Mouse (Mus musculus) hindbrain, embryonic 12.5 days (tissue): ENCODE measurements around the gene Ppif. TPM values are rescaled to one million over a fixed set of nuclear protein-coding genes. Genes with fewer than 3 reads are reported as not detected.

ENCODE experiments used
- ATAC-seq: fragments of 200-750 bp; cut with Nextera tagmentation; 2 replicates; pipeline ENCODE4 v1.8.0; 2017; ENCODE audit warnings: moderate TSS enrichment; ENCODE audit not compliant: low FRiP score
- H3K27ac ChIP-seq: fragments of 300-500 bp; sonication (generic); 2 replicates; pipeline ENCODE4 v1.5.1; 2016; ENCODE audit warnings: mild to moderate bottlenecking
- H3K27me3 ChIP-seq: fragments of 300-500 bp; sonication (generic); 2 replicates; pipeline ENCODE4 v1.6.1; 2016; ENCODE audit warnings: mild to moderate bottlenecking
- H3K36me3 ChIP-seq: fragments of 300-500 bp; sonication (generic); 2 replicates; pipeline ENCODE4 v1.6.1; 2016; ENCODE audit warnings: mild to moderate bottlenecking
- H3K4me1 ChIP-seq: fragments of 300-500 bp; sonication (generic); 2 replicates; pipeline ENCODE4 v1.6.1; 2016
- H3K4me2 ChIP-seq: fragments of 300-500 bp; sonication (generic); replicated peaks from 2 replicates; pipeline ENCODE4 v1.6.1; 2016; ENCODE audit warnings: mild to moderate bottlenecking
- H3K4me3 ChIP-seq: fragments of 300-500 bp; sonication (generic); 2 replicates; pipeline ENCODE4 v1.5.1; 2016; ENCODE audit warnings: mild to moderate bottlenecking
- H3K9ac ChIP-seq: fragments of 300-500 bp; sonication (generic); 2 replicates; pipeline ENCODE4 v1.6.1; 2016; ENCODE audit warnings: mild to moderate bottlenecking, moderate library complexity
- H3K9me3 ChIP-seq: fragments of 300-500 bp; sonication (generic); replicated peaks from 2 replicates; pipeline ENCODE4 v1.6.1; 2016; ENCODE audit warnings: mild to moderate bottlenecking
- WGBS: fragments of 180-500 bp; shearing (Covaris S2); methylation state at CpG from one replicate; pipeline ENCODE4 v1.1.7; 2016; 5-methylcytosine and 5-hydroxymethylcytosine counted together
- polyA plus RNA-seq: library from polyadenylated mRNA; unstranded; fragments of >200 nt; fragmentation: Nextera tagmentation; extraction: Ambion mirVana; gene quantifications from 2 replicates; pipeline ENCODE4 v1.2.1, GENCODE M21; 2016

Gene Ppif
- polyA plus RNA-seq, 1 experiment from 2014 or later, result 26.2 TPM

DNA sequence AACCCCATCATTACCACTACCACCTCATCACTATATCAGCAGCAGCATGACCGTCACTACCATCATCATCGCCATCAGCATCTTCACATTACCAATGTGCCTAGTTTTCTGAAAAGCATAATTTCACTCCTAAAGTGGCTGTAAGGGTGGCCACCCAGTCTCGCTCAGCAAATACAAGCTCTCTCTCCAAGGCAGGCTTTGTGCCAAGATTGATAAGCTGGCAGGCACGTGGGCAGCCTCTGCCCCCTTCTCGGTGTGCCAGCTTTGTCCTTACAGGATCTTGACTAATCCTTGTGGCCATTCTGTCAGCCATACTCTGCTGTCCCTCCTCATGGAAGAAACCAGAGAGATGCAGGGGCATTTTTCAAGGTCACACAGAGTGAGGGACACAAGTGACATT is 49.0 kb downstream of the Ppif start:
- H3K4me3 ChIP-seq, result no peak overlapping the region
- no peak overlapping the region for H3K4me2 ChIP-seq
- no peak overlapping the region for H3K27ac ChIP-seq
- WGBS, result 95% methylated on average over 5 of the region's 5 CpGs
- peaks cover 28% of the 10 kb centered on the region for H3K4me1 ChIP-seq
- no peak for ATAC-seq
- peaks cover 7% of the 10 kb centered on the region for H3K36me3 ChIP-seq
- no peaks in the 10 kb centered on the region for H3K27me3 ChIP-seq
- H3K9me3 ChIP-seq, result no peaks in the 10 kb centered on the region
- H3K9ac ChIP-seq, result no peak overlapping the region

DNA sequence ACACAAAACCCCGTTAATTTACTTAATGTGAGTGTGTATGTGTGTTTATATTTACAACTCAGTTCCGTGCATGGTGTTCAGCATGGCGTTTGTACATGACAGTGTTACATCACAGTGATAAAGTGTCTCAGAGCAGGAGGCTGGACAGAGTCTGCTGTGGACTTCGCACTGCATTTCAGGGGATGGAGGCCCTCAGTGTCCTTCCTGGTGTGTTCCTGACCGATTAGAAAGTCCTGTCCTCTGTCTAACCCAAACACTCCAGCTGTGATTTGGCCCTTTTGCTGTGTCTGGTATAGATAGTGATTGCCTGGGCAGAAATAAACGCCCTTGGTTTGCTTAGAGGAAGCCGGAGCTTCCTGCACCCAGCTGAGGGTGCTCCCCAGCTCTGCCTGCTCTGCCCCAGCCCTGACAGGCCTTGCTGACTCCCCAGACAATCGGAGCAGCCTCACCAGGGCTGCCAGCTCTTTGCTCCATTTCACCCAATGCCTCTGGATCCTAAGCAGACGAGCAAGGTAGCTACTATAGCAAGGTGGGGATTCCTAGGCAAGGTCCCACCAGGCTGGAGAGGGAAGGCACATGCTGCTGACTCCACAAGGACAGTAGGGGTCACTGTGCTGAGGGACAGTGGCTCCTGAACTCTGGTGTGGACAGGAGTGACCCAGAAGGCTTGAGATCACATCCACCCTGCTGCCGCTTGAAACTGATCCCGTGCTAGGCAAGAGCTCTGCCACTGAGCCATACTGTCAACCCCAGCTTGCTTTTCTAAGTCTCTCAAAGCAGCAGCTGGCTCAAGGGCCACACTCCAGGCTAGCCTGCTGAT is 51.6 kb downstream of the Ppif start:
- Histone ChIP-seq H3K36me3 (peaks cover 7% of the 10 kb centered on the region), H3K27ac (no peak overlapping the region), H3K4me3 (no peak overlapping the region), H3K4me1 (peaks cover 29% of the 10 kb centered on the region), H3K9ac (no peak overlapping the region), H3K27me3 (no peaks in the 10 kb centered on the region), H3K4me2 (no peak overlapping the region), H3K9me3 (no peaks in the 10 kb centered on the region)
- no peak for ATAC-seq
- WGBS, result 71% methylated on average over 11 of the region's 11 CpGs

DNA sequence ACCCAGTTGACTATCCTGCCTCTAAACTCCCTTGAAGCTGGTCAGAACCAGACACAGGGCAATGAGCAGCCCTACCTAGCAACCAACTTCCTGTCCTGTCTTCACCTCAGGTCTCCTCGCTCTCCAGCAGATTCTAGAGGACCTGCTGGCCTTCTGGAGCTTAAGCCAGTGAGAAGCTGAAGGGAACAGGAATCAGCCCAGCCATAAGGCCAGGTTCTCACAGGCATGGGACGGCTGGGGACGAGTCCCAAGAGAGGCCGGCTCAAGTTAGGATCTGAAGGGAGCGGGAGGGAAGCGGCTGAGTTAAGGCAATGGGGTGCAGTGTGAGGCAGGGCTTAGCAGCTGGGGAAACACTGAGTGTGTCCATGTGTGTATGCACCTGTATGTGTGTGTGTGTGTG is 52.4 kb downstream of the Ppif start:
- WGBS, result 85% methylated on average over 6 of the region's 6 CpGs
- ATAC-seq, result no peak

DNA sequence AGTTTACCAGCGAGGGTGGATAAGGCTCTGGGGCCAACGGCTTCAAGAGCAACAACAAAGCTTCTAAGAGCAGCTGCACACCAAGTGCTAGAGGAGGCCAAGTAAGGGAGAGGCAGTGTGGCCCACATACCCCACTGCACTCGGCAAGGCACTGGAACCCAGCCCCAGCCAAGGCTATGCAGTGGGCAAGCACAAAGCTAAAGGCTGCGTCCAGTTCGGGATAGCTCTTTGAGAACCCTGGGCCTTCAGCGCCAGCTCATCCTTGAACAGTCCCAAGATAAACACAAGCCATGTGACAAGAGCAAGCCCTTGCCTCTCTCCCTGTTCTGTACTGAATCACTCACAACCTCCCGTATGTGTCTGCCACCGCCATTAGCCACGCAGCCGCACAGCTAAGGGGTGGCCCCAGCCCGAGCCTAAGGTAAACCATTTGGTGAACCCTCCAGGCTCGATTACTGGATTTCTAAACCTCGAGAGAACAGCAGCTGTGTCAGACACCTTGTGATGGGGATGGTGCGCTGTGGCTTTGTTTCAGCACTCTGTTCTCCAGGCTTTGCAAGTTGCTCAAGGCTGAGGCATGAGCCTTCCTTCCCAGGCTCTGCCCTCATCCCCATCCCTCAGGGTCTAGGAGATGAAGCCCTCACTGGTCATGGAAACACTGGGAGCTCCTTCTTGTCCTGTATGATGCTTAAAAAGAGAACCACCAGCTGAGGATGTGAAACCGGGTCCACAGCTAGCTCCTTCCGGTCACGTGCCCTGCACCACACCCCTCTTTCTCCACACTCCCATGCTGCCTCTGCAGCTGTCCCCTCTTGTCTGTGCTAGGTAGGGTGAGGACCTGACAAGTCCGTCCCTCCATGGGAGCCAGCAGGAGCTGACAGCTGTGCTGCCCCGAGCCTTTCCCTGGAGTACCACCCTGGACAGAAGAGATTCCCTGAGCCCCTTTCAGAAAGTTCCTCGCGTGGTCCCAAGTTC is 53.3 kb downstream of the Ppif start:
- no peak overlapping the region for H3K4me2 ChIP-seq
- H3K4me3 ChIP-seq, result no peak overlapping the region
- no peak overlapping the region for H3K27ac ChIP-seq
- H3K4me1 ChIP-seq, result peaks cover 24% of the 10 kb centered on the region
- ATAC-seq, result no peak
- no peaks in the 10 kb centered on the region for H3K27me3 ChIP-seq
- H3K9me3 ChIP-seq, result no peaks in the 10 kb centered on the region
- no peak overlapping the region for H3K9ac ChIP-seq
- 84% methylated on average over 21 of the region's 21 CpGs for WGBS
- peaks cover 7% of the 10 kb centered on the region for H3K36me3 ChIP-seq

More for the DNA sequence above, 52.4 kb downstream of the Ppif start:
- no peak overlapping the region for H3K27ac ChIP-seq
- no peaks in the 10 kb centered on the region for H3K9me3 ChIP-seq
- peaks cover 24% of the 10 kb centered on the region for H3K4me1 ChIP-seq
- no peak overlapping the region for H3K4me2 ChIP-seq
- no peaks in the 10 kb centered on the region for H3K27me3 ChIP-seq
- no peak overlapping the region for H3K4me3 ChIP-seq
- H3K36me3 ChIP-seq, result peaks cover 7% of the 10 kb centered on the region
- no peak overlapping the region for H3K9ac ChIP-seq

DNA sequence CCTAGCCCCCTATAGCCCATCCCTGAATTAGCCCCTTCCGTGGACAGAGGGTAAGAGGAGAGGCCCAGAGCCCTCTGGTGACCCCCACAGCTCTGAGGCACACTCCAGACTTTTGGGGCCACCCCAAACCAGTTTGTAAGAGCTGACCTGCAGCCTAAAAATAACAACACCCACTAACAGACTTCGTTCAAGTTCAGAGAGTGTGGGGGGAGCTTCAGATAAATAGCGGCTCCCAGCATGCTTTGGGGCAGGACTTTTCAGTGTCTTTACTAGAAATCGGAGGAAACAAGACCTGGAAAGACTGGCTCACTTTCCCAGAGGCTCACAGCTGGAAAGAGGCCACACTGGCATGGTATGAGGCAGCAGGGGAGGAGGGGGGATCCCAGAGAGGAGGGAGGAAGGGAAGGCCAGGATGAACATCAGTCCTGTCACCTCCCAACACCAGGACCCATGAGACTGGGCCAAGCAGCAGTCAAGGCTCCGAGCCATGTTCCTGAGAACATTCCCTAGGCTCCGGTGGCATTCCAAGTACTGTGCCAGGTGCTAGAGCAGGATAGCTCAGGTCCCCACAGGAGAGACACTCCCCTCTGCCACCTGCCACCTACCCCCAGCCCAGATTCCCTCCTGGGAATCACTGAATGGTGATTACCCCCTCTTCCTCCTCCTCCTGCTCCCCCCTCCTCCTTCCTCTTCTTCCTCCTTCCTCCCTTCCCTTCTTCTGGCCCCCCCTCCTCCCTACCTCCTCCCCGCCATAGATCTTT is 54.2 kb downstream of the Ppif start:
- 0 out of 2 replicates have a peak, but pooled peaks have one; percentile 16 for ATAC-seq
- Histone ChIP-seq H3K36me3 (peaks cover 7% of the 10 kb centered on the region), H3K27me3 (no peaks in the 10 kb centered on the region), H3K27ac (no peak overlapping the region), H3K4me1 (peaks cover 24% of the 10 kb centered on the region), H3K4me2 (no peak overlapping the region), H3K9ac (no peak overlapping the region), H3K4me3 (no peak overlapping the region), H3K9me3 (no peaks in the 10 kb centered on the region)
- 77% methylated on average over 7 of the region's 7 CpGs for WGBS

DNA sequence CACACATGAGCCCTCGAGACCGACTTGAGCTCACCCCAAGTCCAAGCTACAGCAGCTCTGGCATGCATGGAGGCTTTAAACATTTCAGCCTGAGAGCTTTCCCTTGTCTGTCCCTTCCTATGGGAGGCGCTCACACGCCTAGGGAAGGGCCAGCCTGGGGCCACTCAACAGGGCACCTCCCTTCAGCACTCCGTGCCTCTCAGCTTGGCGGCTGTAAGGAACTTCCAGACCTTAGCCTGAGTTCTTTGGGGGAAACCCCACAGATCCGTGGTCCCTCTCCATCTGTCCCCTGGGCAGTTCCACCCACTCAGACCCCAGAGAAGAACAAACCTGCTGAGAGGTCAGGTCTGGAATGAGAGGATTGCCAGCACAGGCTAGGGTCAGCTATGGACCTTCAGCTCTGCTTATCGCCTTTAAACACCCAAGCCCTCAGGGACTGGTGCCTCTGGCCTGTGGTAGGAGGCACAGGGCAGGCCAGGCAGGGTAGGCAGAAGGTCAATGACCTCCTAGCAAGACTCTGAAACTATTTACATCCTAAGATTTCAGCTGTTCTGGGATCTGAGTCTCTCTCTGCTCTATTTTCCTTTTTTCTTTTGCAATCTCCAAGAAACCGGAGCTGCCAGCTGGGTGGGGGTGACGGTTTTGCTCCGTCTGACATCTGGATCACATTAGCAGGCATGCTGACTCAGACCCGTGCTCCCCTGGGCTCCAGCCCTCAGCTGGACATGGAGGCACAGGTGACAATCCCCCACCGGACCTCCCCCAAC is 55.4 kb downstream of the Ppif start:
- Histone ChIP-seq H3K27ac (0 out of 2 replicates have a peak overlapping the region, but pooled peaks have one; percentile 44), H3K27me3 (no peaks in the 10 kb centered on the region), H3K4me2 (no peak overlapping the region), H3K36me3 (peaks cover 7% of the 10 kb centered on the region), H3K4me1 (peaks cover 24% of the 10 kb centered on the region), H3K4me3 (no peak overlapping the region), H3K9ac (peak overlapping the region; percentile 29; the same call in 1 of the 2 replicates), H3K9me3 (no peaks in the 10 kb centered on the region)
- no peak for ATAC-seq
- 39% methylated on average over 13 of the region's 13 CpGs for WGBS

Other genes starting within 250 kb of the Ppif start
- 66.5 and 69.4 TPM in 2 replicates for gene Zmiz1, start 235.0 kb upstream of the Ppif start, polyA plus RNA-seq
- 25.1 and 31.5 TPM in 2 replicates for gene Zcchc24, start 74.9 kb downstream of the Ppif start, polyA plus RNA-seq
- 6.2 and 6.9 TPM in 2 replicates for gene Anxa11, start 148.0 kb downstream of the Ppif start, polyA plus RNA-seq
- not detected in 2 replicates for gene Plac9a, start 208.9 kb downstream of the Ppif start, polyA plus RNA-seq
- 2.0 and 2.2 TPM in 2 replicates for gene Tmem254a, start 233.5 kb downstream of the Ppif start, polyA plus RNA-seq
- gene Cphx1, start 244.2 kb downstream of the Ppif start, polyA plus RNA-seq, result not detected in 2 replicates